Mouse (Mus musculus) megakaryocyte, embryonic 14.5 days (primary cell): ENCODE data around the gene Acbd3. TPM values are rescaled to one million over a fixed set of nuclear protein-coding genes. Genes with fewer than 3 reads are reported as not detected.
A peak's percentile ranks its signal among the peaks of the same experiment; 100 is the strongest.

ENCODE experiments used
- H3K27me3 ChIP-seq: replicated peaks from 2 replicates; pipeline ENCODE3; 2012; ENCODE audit warnings: inconsistent platforms
- H3K36me3 ChIP-seq: replicated peaks from 2 replicates; pipeline ENCODE3; 2012; ENCODE audit warnings: low read length, inconsistent platforms, mixed read lengths
- H3K4me1 ChIP-seq: 2 replicates; pipeline ENCODE4 v1.6.1; 2012; ENCODE audit warnings: inconsistent platforms
- H3K4me3 ChIP-seq: replicated peaks from 2 replicates; pipeline ENCODE3; 2012; ENCODE audit warnings: moderate library complexity, mild to moderate bottlenecking, inconsistent platforms
- H3K9me3 ChIP-seq: 2 replicates; pipeline ENCODE4 v1.6.1; 2012; ENCODE audit warnings: inconsistent platforms
- FLI1 ChIP-seq: IDR thresholded peaks from 2 replicates; pipeline ENCODE4 v1.6.1; 2012; ENCODE audit warnings: low read length, inconsistent platforms, mixed read lengths
- GATA1 ChIP-seq: IDR thresholded peaks from 3 replicates; pipeline ENCODE4 v1.6.1; 2012; ENCODE audit warnings: mixed read lengths, low read length, inconsistent platforms, borderline replicate concordance
- polyA plus RNA-seq: library from polyadenylated mRNA; stranded (reverse); fragments of >175 nt; gene quantifications from 2 replicates; pipeline ENCODE4 v1.2.3, GENCODE M21; 2012; ENCODE audit warnings: low replicate concordance; ENCODE audit not compliant: insufficient read depth

Gene Acbd3
- polyA plus RNA-seq, 1 experiment, result 3.6 TPM

GRCm38 (mm10) chr1:180757956-180758520, 32.2 kb downstream of the Acbd3 start:
- Histone ChIP-seq H3K36me3 (peaks cover 29% of the 10 kb centered on the region), H3K27me3 (peaks cover 11% of the 10 kb centered on the region), H3K9me3 (no peaks in the 10 kb centered on the region), H3K4me3 (peak overlapping the region; percentile 72), H3K4me1 (peaks cover 9% of the 10 kb centered on the region)
- TF ChIP-seq GATA1 (no peak), FLI1 (no peak)

GRCm38 (mm10) chr1:180762180-180762579, 36.3 kb downstream of the Acbd3 start:
- Histone ChIP-seq H3K9me3 (no peaks in the 10 kb centered on the region), H3K36me3 (peaks cover 2% of the 10 kb centered on the region), H3K4me1 (peaks cover 33% of the 10 kb centered on the region), H3K27me3 (peaks cover 30% of the 10 kb centered on the region), H3K4me3 (no peak overlapping the region)
- TF ChIP-seq FLI1, result no peak
- TF ChIP-seq GATA1, result no peak

- no peaks in the 10 kb centered on the region for H3K9me3 ChIP-seq
- H3K4me3 ChIP-seq, result no peak overlapping the region
Observed at GRCm38 (mm10) chr1:180762679-180763078, 36.8 kb downstream of the Acbd3 start.

DNA sequence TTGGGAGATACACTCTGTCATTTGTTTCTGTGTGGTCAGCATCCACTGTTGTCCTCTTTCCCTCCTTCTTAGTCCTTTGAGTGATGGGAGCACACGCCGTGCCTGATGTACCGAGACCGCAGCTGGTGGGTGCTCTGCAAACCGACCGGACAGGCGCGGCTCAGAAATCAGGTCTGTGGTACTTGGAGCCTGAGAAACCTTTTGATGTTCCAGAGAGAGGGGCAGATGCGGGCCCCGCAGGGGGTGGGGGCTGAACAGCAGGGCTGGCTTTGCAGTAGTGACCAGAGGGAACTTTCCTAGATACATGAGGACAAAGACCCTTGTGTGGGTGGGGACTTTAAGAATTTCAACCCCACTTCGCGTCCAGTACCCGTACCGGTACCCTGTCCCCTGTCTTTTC, 37.5 kb downstream of the Acbd3 start:
- no peaks in the 10 kb centered on the region for H3K36me3 ChIP-seq
- TF ChIP-seq FLI1 (no peak), GATA1 (no peak)
- H3K4me1 ChIP-seq, result peaks cover 37% of the 10 kb centered on the region
- H3K27me3 ChIP-seq, result peaks cover 36% of the 10 kb centered on the region
- H3K4me3 ChIP-seq, result peak overlapping the region; percentile 88
- no peaks in the 10 kb centered on the region for H3K9me3 ChIP-seq

More at GRCm38 (mm10) chr1:180762679-180763078, 36.8 kb downstream of the Acbd3 start:
- Histone ChIP-seq H3K4me1 (peaks cover 34% of the 10 kb centered on the region), H3K36me3 (peaks cover 2% of the 10 kb centered on the region), H3K27me3 (peaks cover 35% of the 10 kb centered on the region)
- no peak for TF ChIP-seq FLI1
- TF ChIP-seq GATA1, result no peak

GRCm38 (mm10) chr1:180763828-180764227, 38.0 kb downstream of the Acbd3 start:
- peaks cover 42% of the 10 kb centered on the region for H3K4me1 ChIP-seq
- no peaks in the 10 kb centered on the region for H3K36me3 ChIP-seq
- TF ChIP-seq GATA1 (no peak), FLI1 (no peak)
- H3K9me3 ChIP-seq, result no peaks in the 10 kb centered on the region
- H3K27me3 ChIP-seq, result peaks cover 38% of the 10 kb centered on the region
- H3K4me3 ChIP-seq, result peak overlapping the region; percentile 88

GRCm38 (mm10) chr1:180765393-180765792, 39.5 kb downstream of the Acbd3 start:
- peaks cover 46% of the 10 kb centered on the region for H3K27me3 ChIP-seq
- H3K4me1 ChIP-seq, result peaks cover 44% of the 10 kb centered on the region
- TF ChIP-seq GATA1 (no peak), FLI1 (no peak)
- H3K4me3 ChIP-seq, result no peak overlapping the region
- no peaks in the 10 kb centered on the region for H3K36me3 ChIP-seq
- H3K9me3 ChIP-seq, result no peaks in the 10 kb centered on the region

- H3K36me3 ChIP-seq, result no peaks in the 10 kb centered on the region
- H3K4me1 ChIP-seq, result peaks cover 51% of the 10 kb centered on the region
- H3K27me3 ChIP-seq, result peaks cover 53% of the 10 kb centered on the region
- TF ChIP-seq GATA1, result no peak
- no peak for TF ChIP-seq FLI1
- H3K4me3 ChIP-seq, result peak overlapping the region; percentile 72
- no peaks in the 10 kb centered on the region for H3K9me3 ChIP-seq
Observed at GRCm38 (mm10) chr1:180766557-180766956, 40.7 kb downstream of the Acbd3 start.

DNA sequence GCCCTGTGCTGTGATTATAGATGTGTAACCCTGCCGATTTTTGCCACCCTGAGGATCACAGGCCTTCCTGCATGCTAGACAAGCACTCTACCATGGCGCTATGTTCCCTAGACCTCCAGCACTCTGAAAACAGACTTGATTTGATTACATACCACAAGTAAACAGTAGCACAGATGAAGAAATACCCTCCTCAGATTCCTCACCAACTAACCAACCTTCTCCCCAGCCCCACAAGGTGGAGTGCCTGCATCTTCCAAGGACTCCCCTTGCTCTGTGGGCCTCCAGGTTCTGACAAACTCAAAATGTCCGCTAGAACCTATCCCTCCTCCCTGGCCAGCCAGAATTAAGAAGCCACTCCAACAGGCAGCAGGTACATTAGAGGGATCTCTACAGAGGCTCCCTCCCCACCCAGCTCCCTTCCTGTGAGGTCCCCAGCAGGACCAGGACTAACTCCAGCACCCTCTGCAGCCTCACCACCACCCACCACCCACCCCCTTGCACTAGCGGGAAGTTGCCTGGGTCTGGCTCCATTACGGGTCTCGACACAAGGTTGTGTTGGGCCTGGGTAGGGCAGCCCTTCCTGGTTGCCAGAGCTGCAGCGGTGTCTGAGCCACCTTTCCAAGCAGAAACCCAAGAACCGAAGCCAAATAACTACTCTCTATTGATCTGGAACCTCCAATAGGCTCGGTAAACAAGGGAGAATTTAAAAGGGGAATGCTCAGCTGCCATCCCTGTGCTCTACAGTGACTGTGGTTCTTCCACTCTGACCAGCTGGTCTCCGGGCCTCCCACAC, 41.9 kb downstream of the Acbd3 start:
- TF ChIP-seq FLI1, result no peak
- no peak for TF ChIP-seq GATA1
- peaks cover 61% of the 10 kb centered on the region for H3K4me1 ChIP-seq
- peaks cover 6% of the 10 kb centered on the region; the same call in 1 of the 2 replicates for H3K9me3 ChIP-seq
- H3K36me3 ChIP-seq, result no peaks in the 10 kb centered on the region
- H3K4me3 ChIP-seq, result peak overlapping the region; percentile 95
- peaks cover 47% of the 10 kb centered on the region for H3K27me3 ChIP-seq

- no peak for TF ChIP-seq GATA1
- TF ChIP-seq FLI1, result no peak
- Histone ChIP-seq H3K36me3 (no peaks in the 10 kb centered on the region), H3K4me3 (peak overlapping the region; percentile 95), H3K4me1 (peaks cover 54% of the 10 kb centered on the region), H3K27me3 (peaks cover 39% of the 10 kb centered on the region), H3K9me3 (peaks cover 6% of the 10 kb centered on the region; the same call in 1 of the 2 replicates)
Observed at GRCm38 (mm10) chr1:180768334-180769168, 42.7 kb downstream of the Acbd3 start.
